Mouse (Mus musculus) frontal cortex, adult (tissue): ENCODE data around the gene Dvl1.

Experiments used
- ATAC-seq: cut with Nextera tagmentation; 2 replicates; pipeline ENCODE4 v1.9.2; 2017; ENCODE audit warnings: mild to moderate bottlenecking, moderate library complexity, mixed read lengths; ENCODE audit not compliant: low TSS enrichment

Gene Dvl1

GRCm38 (mm10) chr4:155907003-155907402 lies 59.8 kb downstream of the Dvl1 start:
- no peak for ATAC-seq

- ATAC-seq = no peak
These were observed 61.1 kb downstream of the Dvl1 start for GRCm38 (mm10) chr4:155908281-155908680.

DNA sequence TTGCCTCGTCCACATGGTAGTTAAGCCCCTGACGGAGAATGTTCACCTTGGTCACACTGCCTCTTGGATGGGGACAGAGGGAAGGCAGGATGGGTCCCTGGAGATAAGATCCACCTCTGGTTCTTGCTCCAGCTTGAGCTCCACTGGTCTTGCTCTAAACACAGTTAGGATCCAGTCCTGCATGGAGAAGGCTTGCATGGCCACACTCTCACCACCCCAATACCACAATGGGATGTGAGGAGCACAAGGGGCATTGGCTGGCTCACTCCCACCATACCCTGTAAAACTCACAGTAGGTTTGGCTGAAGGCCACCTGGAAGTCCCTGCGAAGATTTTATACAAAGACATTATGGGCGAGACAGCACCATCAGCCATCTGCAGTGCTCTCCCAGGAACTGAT lies 61.5 kb downstream of the Dvl1 start:
- ATAC-seq = no peak
